Comparison of ENCODE assay signal across 8 mouse cellular contexts in the genomic region with DNA sequence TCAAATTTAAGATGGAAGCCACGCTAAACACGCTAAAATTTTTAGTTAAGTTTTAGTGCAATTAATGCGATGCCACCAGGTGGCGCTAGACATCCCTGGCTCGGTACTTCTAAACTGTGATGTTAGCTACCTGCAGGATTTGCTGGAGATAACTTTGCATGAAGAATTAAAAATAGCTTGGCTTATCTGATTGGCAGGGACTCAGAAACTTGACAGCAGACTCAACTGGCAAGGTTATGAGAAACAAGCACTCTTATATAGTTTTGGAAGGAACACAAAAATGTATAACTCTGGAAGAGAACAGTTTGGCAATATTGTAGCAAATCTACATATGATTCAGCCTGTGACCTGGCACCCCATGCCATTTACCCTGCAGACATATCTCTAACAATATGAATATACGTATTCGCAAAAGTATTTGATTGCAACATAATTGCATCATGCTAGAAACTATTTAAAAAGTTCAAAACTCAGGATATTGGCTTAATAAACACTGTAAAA. TPM values are rescaled to one million over a fixed set of nuclear protein-coding genes. Genes with fewer than 3 reads are reported as not detected.
DNase-seq lines count a peak whose midpoint lies in the region.

No protein-coding gene starts in this region.

- intact Hi-C loops in left cerebral cortex, postnatal 4 days (cut with DNase I), result no loop called here

- DNase-seq in urinary bladder, postnatal 36 days (ENCODE audit: low spot score in 2 of 2), result peak; percentile 44 to 50
- DNase-seq in urinary bladder, adult 2 months (ENCODE audit: low spot score), result no peak
- peak; percentile 72 for DNase-seq in brain, adult 2 months (ENCODE audit: low read depth, low spot score)
- DNase-seq in fibroblast of lung, adult 2 months (ENCODE audit: low read depth), result peak; percentile 51
- DNase-seq in induced T-regulatory cell, adult 2 months (ENCODE audit: low read depth), result peak; percentile 87
- peak; percentile 49 for DNase-seq in left cerebral cortex, postnatal 4 days
- DNase-seq in natural killer cell, adult 2 months (ENCODE audit: low spot score in 2 of 2), result peak; percentile 60 to 75
- DNase-seq in Muller cell, postnatal 12 days (ENCODE audit: inconsistent ontology term), result no peak

RNA-seq across cellular contexts. Expression of a gene that starts 32.9 kb away (rescaled TPM):
- 7.9 and 8.8 TPM in 2 replicates for polyA plus RNA-seq in urinary bladder, adult 2 months (2012; rRNA removed)
- total RNA-seq in left cerebral cortex, postnatal 4 days (2021), result 10 to 100 TPM; 10.5 to 10.9 TPM

RNA-seq across cellular contexts. Expression of a gene that starts 33.1 kb away (rescaled TPM):
- 76.3 and 79.2 TPM in 2 replicates for polyA plus RNA-seq in urinary bladder, adult 2 months (2012; rRNA removed)
- total RNA-seq in left cerebral cortex, postnatal 4 days (2021), result 1 to 10 TPM; 4.9 to 6.2 TPM

RNA-seq across cellular contexts. Expression of a gene that starts 51.7 kb away (rescaled TPM):
- polyA plus RNA-seq in urinary bladder, adult 2 months (2012; rRNA removed), result 5.4 and 8.4 TPM in 2 replicates
- total RNA-seq in left cerebral cortex, postnatal 4 days (2021), result 1 to 10 TPM; 2.9 to 5.8 TPM

RNA-seq across cellular contexts. Expression of a gene that starts 59.3 kb away (rescaled TPM):
- 68.7 and 73.4 TPM in 2 replicates for polyA plus RNA-seq in urinary bladder, adult 2 months (2012; rRNA removed)
- 100 to 1,000 TPM; 130 to 141 TPM for total RNA-seq in left cerebral cortex, postnatal 4 days (2021)

Comparison
In these comparisons a context has a peak if more than half of its experiments do, and no peak if none do; other contexts are left out.
1. DNase-seq: peak in urinary bladder, postnatal 36 days (2 of 2), brain, adult 2 months (single experiment), fibroblast of lung, adult 2 months (single experiment), induced T-regulatory cell, adult 2 months (single experiment), left cerebral cortex, postnatal 4 days (single experiment) and natural killer cell, adult 2 months (2 of 2); none in urinary bladder, adult 2 months (single experiment) and Muller cell, postnatal 12 days (single experiment).